Mouse (Mus musculus): Measurements from ENCODE around the gene Cyb5d1. TPM values are rescaled to one million over a fixed set of nuclear protein-coding genes. Genes with fewer than 3 reads are reported as not detected.
"Not testable (repeated sequence)": the region's sequence is repeated elsewhere in the genome, so short reads cannot be mapped to it uniquely, and the experiment has no call there.

Cyb5d1 gene
- total RNA-seq, 2 experiments from 2014 or later, result 37.9 to 39.8 TPM

DNA sequence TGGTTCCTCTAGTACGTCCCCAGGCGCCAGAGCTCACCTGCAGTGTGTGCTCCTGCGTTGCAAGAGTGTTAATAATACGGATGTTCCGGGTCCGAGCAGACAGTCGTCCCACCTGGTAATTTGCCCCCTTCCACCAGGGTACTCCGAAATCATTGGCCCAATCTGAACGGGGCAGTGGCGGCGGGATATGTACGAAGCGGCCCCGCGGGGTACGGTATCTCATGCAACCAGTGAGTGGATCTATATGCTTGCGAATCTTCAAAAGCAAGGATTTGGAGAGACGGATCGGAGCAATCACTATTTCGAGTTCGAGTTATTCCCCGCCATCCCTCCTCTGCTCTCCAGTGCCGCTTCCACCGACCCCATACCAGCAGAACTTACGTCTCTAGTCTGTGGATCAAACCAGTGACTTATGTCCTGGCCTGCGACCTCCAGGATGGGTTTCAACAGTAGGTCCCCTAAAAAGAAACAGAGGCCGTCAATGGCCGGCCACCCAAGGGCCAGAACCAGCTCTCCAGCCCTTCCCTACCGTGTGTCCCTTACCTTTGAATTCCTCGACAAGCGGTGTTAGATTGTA lies 752 bp downstream of the Cyb5d1 start:
- intact Hi-C loops (cut with DNase I); DNase-seq (ENCODE audit: extremely low spot score in 1 of 2, low spot score in 2 of 2): not testable (repeated sequence)

DNA sequence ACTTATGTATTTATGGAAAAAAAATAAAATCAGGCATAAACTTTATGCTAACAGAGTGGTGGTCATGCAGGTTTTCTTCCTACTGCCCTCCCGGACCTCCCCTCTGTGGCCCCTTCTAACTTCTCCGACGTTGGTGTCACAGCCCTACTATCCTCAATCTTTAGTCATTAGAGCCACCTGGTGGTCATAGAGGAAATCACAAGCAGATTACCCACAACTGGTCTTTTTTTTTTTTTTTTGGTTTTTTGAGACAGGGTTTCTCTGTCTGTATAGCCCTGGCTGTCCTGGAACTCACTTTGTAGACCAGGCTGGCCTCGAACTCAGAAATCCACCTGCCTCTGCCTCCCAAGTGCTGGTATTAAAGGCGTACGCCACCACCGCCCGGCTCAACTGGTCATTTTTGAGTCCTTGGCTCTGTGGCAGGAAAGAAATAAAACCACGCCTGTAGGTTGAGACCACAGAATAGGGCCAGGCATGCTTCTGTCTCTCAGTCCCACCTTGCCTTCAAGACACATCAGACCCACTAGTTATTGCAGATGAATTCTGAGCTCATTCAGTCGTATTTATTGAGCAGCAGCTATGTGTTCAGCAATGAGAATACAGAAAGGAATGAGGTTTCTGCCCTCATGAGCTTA lies 4.9 kb downstream of the Cyb5d1 start:
- peak; percentile 71 to 79 for DNase-seq (ENCODE audit: extremely low spot score in 1 of 2, low spot score in 2 of 2)
- intact Hi-C loops (cut with DNase I), result no loop called here

DNA sequence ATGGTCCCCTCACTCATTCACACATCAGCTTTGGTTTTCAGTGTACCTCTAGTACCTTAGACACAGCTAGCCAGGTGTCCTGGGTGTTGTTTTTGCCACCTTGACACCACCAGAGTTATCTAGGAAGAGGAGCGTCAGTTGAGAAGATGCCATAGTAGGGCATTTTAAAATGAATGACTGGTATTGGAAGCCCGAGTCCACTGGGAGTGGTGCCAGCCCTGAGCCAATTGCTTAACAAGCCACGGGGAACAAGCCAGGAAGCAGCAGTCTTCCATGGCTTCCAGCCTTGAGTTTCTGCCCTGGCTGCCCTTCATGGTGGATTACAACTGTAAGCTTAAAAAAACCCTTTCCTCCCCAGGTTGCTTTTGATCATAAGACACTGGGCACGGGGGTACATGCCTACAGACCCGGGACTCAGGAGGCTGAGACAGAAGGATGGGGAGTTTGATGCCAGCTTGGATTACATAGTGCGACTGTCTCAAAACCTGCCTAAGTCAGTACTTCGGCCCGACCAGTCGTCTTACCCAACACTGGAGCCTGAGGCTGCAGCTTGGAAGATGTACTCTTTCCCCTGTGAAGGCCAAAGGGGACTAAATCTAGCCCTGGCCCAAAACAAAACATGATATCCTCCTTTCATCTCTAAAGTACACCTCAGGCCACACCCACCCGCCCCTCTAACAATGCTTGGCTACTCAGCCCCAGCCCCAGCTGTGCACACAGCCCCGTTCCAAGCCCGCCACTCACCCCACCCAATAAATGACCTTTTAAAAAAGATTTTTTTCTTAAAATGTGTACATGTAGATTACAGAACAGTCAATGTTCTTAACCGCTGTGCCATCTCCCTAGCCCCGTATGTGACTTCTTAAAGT lies 5.7 kb downstream of the Cyb5d1 start:
- intact Hi-C loops (cut with DNase I), result loop anchor here (5.0 to 10.0 kb wide), 2 partner anchors 132 to 195 kb away; partner anchors contain the start of gene Alox8
- peak; percentile 58 to 75 for DNase-seq (ENCODE audit: extremely low spot score in 1 of 2, low spot score in 2 of 2)

DNA sequence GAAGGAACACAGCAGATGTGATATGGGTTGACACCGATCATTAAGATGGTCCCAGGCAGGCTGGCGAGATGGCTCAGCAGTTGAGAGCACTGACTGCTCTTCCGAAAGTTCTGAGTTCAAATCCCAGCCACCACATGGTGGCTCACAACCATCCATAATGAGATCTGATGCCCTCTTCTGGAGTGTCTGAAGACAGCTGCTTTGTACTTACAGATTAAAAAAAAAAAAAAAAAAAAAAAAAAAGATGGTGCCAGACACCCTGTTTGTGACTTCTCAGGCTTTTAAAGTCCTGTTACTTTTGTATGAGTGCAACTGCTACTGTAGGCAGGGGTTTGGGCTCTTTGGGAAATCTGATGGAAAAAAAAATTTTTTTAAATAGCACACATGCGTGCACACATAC lies 6.8 kb downstream of the Cyb5d1 start:
- no peak for DNase-seq (ENCODE audit: extremely low spot score in 1 of 2, low spot score in 2 of 2)
- intact Hi-C loops (cut with DNase I), result loop anchor here (5.0 to 10.0 kb wide), 2 partner anchors 131 to 194 kb away; partner anchors contain the start of gene Alox8

DNA sequence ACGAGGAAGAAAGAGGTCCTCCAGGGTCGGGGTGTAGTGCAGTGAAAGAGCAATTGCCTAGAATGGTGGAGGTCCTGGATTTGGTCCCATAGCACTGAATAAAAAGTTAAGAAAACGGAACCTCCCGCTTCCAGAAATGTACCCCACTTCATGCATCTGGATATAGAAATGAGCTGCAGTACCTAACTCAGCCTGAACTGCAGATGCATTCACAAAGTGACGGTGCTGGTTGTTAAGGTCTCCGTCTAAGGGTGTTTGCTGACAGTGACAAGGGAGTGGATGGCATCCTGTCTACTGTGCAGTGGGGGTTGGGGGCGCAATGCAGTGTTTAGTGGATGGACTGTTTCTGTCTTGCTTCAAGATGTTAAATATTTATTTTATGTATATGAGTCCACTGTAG lies 8.7 kb downstream of the Cyb5d1 start:
- no peak for DNase-seq (ENCODE audit: extremely low spot score in 1 of 2, low spot score in 2 of 2)
- intact Hi-C loops (cut with DNase I), result loop anchor here (2.0 to 10.0 kb wide), 3 partner anchors 118 to 192 kb away; partner anchors contain the start of gene Alox8

DNA sequence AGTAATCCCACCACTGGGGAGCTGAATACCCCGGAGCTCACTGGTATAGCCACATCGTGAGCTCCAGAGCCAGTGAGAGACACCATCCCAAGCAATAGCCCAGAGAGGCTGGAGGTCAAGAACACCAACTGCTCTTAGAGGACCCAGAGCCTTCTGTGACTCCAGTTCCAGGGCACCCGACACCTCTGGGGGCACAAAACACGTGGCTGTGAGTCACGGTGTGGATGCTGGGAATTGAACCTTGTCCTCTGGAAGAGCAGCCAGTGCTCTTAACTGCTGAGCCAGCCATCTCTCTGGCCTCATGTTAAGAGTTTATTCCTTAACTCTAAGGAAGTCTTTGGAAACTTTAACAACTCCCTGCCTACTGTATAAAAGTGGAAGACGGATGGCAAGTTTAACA lies 10.5 kb downstream of the Cyb5d1 start:
- intact Hi-C loops (cut with DNase I), result loop anchor here (5.0 to 10.0 kb wide), 2 partner anchors 128 to 190 kb away; partner anchors contain the start of gene Alox8
- no peak for DNase-seq (ENCODE audit: extremely low spot score in 1 of 2, low spot score in 2 of 2)

DNA sequence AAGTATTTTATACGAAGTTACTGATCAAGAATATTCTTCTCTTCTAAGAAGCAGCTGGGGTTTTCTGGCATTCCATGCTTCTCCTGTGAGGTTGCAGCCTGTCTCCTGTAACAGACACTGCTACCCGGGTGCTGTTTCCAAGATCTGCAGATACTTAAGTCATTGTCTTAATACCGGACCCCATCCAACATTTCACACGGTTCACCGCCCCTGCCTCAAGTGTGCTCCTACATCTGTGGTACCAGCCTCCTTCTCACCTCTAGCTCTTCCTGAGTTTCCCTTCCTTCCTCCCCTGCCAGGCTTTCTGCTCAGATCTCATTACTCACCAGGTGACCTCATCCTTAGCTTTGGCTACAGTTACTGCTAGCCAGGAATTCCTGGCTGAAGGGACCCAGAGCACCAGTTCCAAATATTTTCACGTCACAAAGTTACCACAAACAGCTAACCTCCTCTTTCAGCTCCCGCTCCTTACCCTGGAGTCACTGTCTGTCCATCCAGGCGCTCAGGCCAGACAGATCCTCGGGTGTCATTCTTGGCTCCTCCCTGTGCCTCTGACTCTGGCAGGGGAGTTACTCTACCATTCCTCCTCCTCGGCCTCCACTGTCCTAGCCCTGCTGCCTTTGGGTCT lies 12.8 kb downstream of the Cyb5d1 start:
- no peak for DNase-seq (ENCODE audit: extremely low spot score in 1 of 2, low spot score in 2 of 2)
- intact Hi-C loops (cut with DNase I), result loop anchor here (10.0 kb wide), 1 partner anchor 188 kb away; the partner anchor contains the start of gene Alox8

DNA sequence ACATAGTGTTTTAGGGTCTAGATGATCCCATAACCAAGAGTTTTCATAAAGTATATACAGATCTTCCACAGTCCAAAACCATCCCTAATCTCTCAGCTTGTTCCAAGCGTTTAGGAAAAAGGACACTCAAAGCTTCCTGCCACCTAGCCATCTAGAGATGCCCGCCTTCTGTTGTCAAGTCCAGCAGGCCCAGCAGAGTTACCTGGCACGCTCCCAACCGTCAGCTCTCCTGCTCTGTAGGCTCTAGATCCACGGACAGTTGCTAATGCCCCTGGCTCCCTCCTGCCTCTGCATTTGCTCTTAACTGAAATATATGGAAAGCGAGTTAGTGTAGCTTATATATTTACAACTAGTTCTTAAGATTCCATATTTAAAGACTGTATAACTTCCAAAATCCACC lies 14.1 kb downstream of the Cyb5d1 start:
- intact Hi-C loops (cut with DNase I), result loop anchor here (10.0 kb wide), 1 partner anchor 187 kb away; the partner anchor contains the start of gene Alox8
- DNase-seq (ENCODE audit: extremely low spot score in 1 of 2, low spot score in 2 of 2), result no peak

DNA sequence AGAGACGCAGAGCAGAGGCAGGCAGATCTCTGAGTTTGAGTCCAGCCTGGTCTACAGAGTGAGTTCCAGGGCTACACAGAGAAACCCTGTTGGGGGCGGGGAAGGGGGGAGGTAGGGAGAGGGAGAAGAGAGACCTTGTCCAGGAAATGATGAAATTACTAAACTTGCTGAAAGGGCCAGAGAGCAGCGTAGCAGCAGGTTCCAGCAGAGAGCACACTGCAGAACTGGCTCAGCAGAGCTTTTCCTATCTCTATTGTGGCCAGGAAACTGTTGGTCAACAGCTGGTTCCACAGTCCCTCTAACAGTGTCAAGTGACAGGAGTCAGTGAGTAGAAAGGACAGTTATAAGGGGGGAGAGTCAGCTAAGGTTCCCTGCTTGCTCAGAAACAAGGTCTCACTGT lies 15.8 kb downstream of the Cyb5d1 start:
- no peak for DNase-seq (ENCODE audit: extremely low spot score in 1 of 2, low spot score in 2 of 2)
- intact Hi-C loops (cut with DNase I), result no loop called here

DNA sequence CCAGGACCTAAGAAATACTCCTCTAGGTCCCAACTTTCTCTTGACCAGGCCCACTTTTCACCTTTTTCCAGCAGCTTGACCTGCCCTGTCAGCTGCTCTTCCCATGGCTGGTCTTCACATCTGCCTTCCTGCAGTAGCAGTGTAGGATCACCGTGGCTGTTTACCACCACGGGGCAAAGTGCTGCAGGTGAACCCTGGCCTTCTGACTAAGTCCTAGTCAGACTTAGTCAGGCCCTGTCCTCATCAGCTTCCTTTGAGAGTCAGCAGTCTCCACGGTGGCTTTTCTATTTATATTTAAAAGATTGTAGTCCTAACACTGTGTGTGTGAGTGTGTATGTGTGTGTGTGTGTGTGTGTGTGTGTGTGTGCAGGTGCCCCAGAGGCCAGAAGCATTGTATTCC lies 17.7 kb downstream of the Cyb5d1 start:
- DNase-seq (ENCODE audit: extremely low spot score in 1 of 2, low spot score in 2 of 2), result no peak
- intact Hi-C loops (cut with DNase I), result no loop called here

DNA sequence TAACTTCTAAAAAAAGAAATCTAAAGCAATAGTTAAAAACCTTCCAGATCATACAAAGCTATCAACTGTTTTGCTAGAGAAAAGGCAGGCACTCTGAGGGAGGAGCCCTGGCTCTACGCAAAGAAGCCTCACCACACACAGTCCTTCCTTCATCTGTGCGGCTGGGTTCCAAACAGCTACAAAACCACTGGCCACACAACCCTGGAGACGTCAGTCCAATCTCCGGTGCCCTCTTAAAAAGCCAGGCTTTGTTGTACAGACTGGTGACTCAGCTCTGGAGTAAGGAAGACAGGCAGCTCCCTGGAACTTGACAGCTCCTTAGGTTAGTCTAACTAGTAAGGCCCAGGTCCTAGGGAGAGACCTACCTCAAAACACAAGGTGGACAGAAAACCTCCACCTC lies 19.8 kb downstream of the Cyb5d1 start:
- intact Hi-C loops (cut with DNase I), result no loop called here
- no peak for DNase-seq (ENCODE audit: extremely low spot score in 1 of 2, low spot score in 2 of 2)

DNA sequence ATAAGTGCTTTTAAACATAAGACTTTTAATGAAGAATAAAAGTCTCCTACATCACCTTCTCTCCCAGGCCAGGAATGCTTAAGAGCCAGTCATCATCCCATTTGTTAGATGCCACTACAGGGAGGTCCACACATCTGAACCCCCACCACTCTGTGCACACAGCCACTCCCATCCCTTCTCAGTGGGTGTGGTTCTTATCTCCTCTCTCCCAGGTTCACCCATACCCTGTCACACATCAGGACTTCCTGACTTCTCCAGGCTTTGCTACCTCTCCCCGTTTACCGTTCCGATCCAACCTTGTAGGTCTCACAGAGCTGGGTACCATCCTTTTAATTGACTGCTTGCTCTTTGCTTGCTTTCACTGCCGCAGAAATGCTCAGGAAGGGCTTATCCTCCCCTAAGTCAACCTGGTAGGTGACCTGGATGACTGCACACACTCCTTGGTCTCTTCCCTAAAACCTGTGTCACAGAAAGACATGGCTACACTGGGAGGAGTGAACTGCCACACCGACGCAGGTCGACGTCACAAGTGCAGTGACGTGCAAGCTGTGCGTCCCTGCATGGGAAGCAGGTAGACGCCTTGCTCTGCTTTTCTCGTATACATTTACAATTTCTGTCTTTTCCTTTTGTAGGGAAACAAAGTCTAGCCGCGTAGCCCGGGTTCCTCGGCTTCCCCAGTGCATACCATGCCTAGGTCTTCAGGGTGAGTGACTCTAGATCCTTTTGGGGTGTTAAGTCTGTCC lies 22.0 kb downstream of the Cyb5d1 start:
- DNase-seq (ENCODE audit: extremely low spot score in 1 of 2, low spot score in 2 of 2), result no peak
- intact Hi-C loops (cut with DNase I), result no loop called here

DNA sequence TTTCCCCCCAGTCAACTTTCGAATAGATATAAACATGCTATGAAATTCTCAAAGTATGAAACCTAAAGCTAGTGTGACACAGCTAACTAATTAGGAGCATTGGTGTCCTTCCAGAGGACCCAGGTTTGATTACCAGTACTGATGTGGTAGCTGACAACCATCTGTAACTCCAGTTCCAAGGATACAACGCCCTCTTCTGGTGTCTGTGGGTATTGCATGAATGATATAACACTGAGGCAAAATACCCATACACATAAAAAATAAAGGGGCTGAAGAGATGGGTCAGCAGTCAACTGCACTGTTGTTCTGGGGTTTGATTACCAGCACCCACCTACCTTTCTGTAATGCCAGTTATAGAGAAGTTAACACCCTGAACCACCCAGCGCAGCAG lies 22.7 kb downstream of the Cyb5d1 start:
- intact Hi-C loops (cut with DNase I), result no loop called here
- DNase-seq (ENCODE audit: extremely low spot score in 1 of 2, low spot score in 2 of 2), result no peak

DNA sequence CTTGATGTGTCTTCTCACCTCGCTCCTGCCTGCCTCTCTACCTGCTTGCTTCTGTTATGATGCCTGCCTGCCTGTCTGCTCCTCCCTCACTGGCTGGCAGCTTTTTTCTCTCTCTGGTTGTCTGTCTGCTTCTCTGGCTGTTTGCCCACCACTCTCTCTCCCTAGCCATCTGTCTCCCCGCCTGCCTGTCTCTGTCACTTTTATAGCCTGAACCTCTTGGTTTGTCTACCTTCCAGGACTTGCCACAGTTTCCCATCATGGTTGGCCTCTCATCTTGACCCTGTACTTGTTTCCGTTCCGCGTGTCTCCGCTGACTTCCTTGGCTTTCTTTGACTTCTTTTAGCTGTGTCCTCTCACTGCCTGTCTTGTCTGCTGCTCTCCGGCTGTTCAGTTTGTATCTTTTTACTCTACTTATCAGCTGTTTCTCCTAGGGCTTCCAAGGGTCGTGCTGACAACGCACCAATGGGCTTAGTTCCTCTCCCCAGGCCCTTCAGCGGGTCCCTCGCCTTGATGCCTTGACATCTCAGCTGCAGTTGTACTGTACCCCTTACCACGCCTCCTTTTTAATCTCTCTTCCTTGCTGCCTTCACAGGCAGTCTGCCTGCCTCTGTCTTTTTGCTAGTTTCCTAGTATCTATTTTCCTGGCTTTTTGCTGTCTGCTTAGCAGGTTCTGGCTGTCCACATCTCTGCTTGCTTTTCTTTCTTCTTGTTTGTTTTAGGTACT lies 23.2 kb downstream of the Cyb5d1 start:
- DNase-seq (ENCODE audit: extremely low spot score in 1 of 2, low spot score in 2 of 2), result peak in 1 of 2 experiments; percentile 72
- intact Hi-C loops (cut with DNase I), result no loop called here

DNA sequence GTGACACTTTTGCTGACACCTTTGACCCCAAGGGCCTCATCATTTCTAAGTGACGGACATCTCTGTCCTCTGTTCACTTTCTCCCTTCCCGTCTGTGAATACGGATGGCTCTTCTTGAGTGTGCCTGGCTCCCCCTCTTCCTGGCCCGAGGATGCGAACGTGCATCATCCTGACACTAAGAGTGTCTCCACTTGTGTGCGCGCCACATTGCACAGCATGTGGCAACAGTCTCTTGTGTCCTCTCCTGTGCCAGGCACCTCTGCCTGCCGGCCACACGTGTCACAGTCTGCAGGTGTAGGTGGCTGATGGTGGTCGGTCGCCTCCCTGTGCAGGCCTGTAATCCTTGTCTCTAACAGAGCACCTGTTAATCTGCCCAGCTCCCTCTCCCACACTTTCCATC lies 23.8 kb downstream of the Cyb5d1 start:
- intact Hi-C loops (cut with DNase I), result no loop called here
- DNase-seq (ENCODE audit: extremely low spot score in 1 of 2, low spot score in 2 of 2), result no peak

DNA sequence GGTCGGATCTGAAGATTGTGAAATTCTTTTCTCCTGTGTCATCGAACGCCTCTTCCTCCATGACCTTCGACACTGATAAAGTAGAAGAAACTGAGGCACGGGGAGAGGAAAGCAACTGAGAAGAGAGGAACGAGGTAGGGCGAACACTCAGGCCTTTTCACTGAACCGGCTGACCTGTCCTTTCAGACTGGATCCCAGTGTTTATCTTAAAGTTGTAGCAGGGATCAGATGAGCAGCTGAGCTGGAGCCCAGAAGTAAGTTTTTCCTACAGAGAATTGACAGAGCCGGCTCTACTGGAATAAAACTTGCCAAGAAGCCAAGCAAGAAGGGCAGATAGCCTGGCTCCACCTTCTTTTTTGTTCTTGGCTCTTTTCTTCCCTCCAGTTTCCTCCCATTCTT lies 24.6 kb downstream of the Cyb5d1 start:
- no peak for DNase-seq (ENCODE audit: extremely low spot score in 1 of 2, low spot score in 2 of 2)
- intact Hi-C loops (cut with DNase I), result no loop called here

DNA sequence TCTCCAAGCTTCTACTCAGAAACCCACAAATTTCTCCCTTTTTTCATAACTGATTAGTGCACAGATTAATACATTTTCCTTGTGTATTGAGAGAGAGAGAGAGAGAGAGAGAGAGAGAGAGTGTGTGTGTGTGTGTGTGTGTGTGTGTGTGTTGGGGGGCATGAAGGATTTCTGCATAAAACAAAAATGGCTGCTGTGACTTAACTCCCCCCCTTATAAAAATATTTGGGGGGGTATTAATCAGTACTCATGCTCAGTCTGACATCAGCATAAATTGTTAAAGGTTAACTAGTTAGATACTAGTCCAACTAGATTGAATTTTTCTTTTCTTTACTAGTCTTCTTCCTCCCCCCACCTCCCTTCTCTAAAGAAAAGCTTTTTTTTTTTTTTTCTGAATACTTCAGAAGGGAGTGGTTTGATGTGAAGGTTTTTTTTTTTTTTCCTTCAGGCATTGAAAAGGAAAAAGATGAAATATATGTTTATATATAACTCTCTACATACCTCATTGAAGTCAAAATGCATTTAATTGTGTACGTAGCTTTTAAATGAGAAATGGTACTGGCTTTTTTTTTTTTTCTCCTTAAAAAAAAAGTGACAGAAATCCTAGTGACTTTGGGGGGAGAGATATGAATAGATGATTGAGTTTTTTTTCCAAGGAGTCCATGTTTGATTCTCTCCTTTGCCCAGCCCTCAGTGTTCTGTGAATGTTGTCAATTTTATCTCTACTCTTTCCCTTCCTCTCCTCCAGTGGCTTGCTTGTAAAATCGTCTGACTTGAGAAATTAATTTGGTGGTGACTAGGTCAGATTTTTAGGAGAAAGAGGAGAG lies 25.2 kb downstream of the Cyb5d1 start:
- no peak for DNase-seq (ENCODE audit: extremely low spot score in 1 of 2, low spot score in 2 of 2)
- intact Hi-C loops (cut with DNase I), result loop anchor here (5.0 kb wide), 1 partner anchor 38 kb away; no protein-coding TSS in a partner anchor

Data from left cerebral cortex, postnatal 10 days (tissue).